Mouse (Mus musculus) midbrain, embryonic 12.5 days (tissue): ENCODE measurements around the gene Hspbp1. TPM values are rescaled to one million over a fixed set of nuclear protein-coding genes. Genes with fewer than 3 reads are reported as not detected.
A peak's percentile ranks its signal among the peaks of the same experiment; 100 is the strongest.

Experiments used
- ATAC-seq: fragments of 200-750 bp; cut with Nextera tagmentation; 2 replicates; pipeline ENCODE4 v1.8.0; 2017; ENCODE audit warnings: low read depth, moderate TSS enrichment, moderate library complexity; ENCODE audit not compliant: low FRiP score
- H3K27ac ChIP-seq: fragments of 300-500 bp; sonication (generic); replicated peaks from 2 replicates; pipeline ENCODE4 v1.5.1; 2016; ENCODE audit warnings: mild to moderate bottlenecking
- H3K27me3 ChIP-seq: fragments of 300-500 bp; sonication (generic); 2 replicates; pipeline ENCODE4 v1.6.1; 2016; ENCODE audit warnings: mild to moderate bottlenecking
- H3K36me3 ChIP-seq: fragments of 300-500 bp; sonication (generic); 2 replicates; pipeline ENCODE4 v1.6.1; 2016
- H3K4me1 ChIP-seq: fragments of 300-500 bp; sonication (generic); 2 replicates; pipeline ENCODE4 v1.6.1; 2016
- H3K4me2 ChIP-seq: fragments of 300-500 bp; sonication (generic); replicated peaks from 2 replicates; pipeline ENCODE4 v1.6.1; 2016; ENCODE audit warnings: mild to moderate bottlenecking, moderate library complexity
- H3K4me3 ChIP-seq: fragments of 300-500 bp; sonication (generic); 2 replicates; pipeline ENCODE4 v1.5.1; 2016; ENCODE audit warnings: mild to moderate bottlenecking
- H3K9ac ChIP-seq: fragments of 300-500 bp; sonication (generic); replicated peaks from 2 replicates; pipeline ENCODE4 v1.6.1; 2016; ENCODE audit warnings: mild to moderate bottlenecking, moderate library complexity
- H3K9me3 ChIP-seq: fragments of 300-500 bp; sonication (generic); 2 replicates; pipeline ENCODE4 v1.6.1; 2016; ENCODE audit warnings: mild to moderate bottlenecking
- WGBS: fragments of 180-500 bp; shearing (Covaris S2); methylation state at CpG from one replicate; pipeline ENCODE4 v1.1.7; 2016; 5-methylcytosine and 5-hydroxymethylcytosine counted together
- polyA plus RNA-seq: library from polyadenylated mRNA; unstranded; fragments of >200 nt; fragmentation: Nextera tagmentation; extraction: Ambion mirVana; gene quantifications from 2 replicates; pipeline ENCODE4 v1.2.1, GENCODE M21; 2016

Hspbp1 gene
- polyA plus RNA-seq, result 111 and 113 TPM in 2 replicates

DNA sequence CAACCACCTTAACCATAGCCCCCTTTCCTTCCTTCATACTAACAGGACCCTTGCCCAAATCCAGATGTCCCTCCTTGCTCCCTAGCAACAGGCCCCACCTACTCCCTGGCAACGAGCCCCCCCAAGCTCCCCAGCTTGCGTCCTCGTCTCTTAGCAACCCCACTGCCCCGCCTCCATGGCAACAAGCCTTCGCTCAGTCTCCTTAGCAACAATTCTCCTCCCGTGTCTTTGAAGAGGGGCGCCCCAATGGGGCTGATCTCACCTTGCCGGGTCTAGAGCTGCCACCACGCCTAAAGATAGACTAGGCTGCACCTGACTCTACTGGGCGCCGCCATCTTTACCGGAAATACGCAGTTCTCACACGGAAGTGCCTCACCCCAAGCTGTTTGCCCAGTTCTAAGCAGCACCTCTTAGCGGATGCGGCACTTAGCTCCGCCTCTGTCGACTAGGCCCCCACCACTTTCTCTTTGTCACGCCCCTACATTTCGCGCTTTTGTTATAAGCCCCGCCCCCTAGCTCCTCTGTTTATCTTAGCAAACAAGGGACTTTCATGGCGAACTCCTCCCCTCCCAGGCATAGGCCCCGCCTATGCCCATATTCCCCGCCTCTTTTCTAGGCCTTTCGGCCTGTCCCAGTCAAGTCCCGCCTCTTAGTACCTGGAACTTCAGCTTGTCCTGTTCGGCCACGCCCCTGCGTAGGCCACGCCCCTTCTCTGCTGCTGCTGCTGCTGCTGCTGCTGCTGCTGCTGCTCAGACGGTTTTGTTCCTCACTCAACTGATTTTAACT, at the start of gene Hspbp1:
TSS of gene Hspbp1 (minus strand) at position 437 of the 786 bp plus-strand sequence.
- Histone ChIP-seq H3K4me1 (peaks cover 7% of the 10 kb centered on the region), H3K9ac (peak within 1 kb of the TSS; percentile 58), H3K9me3 (no peaks in the 10 kb centered on the region), H3K27ac (peak within 1 kb of the TSS; percentile 73), H3K27me3 (no peaks in the 10 kb centered on the region), H3K36me3 (peaks cover 28% of the 10 kb centered on the region; the same call in 1 of the 2 replicates), H3K4me3 (peak within 1 kb of the TSS; percentile 73), H3K4me2 (peak within 1 kb of the TSS; percentile 85)
- WGBS, result under 1% methylated on average over 32 of the region's 32 CpGs
- ATAC-seq, result peak; percentile 98

DNA sequence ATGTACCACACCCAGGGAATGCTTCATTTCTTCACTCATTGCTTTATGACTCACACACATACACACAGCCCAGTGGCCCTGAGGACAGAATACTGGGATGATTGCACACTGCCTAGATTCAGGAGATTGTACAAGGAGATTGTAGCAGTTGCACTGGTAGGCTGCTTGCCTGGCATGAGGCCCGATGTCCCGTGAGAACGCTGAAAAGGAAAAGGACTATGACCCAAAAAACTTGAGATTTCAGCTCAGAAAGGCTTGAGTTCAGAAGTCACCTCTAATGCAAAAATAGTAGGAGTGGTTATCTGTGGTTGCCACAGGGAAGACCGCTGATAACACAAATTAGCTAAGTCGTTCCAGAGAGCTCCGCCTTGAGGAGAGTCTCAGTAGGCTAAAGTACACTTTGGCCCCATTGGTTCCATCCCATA, 48.1 kb upstream of the Hspbp1 start:
- no peak overlapping the region for H3K27ac ChIP-seq
- no peak for ATAC-seq
- 75% methylated on average over 6 of the region's 6 CpGs for WGBS
- no peak overlapping the region for H3K4me3 ChIP-seq
- H3K4me1 ChIP-seq, result no peaks in the 10 kb centered on the region
- H3K27me3 ChIP-seq, result peaks cover 9% of the 10 kb centered on the region; the same call in 1 of the 2 replicates
- no peaks in the 10 kb centered on the region for H3K9me3 ChIP-seq
- H3K36me3 ChIP-seq, result no peaks in the 10 kb centered on the region
- H3K9ac ChIP-seq, result no peak overlapping the region
- H3K4me2 ChIP-seq, result no peak overlapping the region

DNA sequence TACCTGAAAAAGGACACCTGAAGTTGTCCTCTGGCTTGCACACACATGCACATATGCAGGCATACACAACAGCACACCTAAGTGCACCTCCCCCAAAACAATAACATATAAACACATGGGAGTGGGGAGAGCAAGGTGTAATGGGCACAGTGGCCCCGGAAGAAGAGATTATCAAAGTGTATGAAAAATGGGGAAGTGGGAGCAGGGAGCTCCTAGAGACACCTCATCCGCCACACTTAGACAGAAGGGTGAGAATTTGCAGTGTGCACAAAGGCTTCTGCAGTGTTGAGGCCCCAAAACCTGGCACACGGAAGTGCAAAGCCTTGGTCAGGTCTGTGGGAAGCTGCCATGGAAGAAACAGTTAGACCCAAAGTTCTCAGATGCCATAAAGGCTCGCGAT, 46.2 kb upstream of the Hspbp1 start:
- Histone ChIP-seq H3K4me2 (no peak overlapping the region), H3K4me3 (no peak overlapping the region), H3K9ac (no peak overlapping the region), H3K27me3 (0 out of 2 replicates have a peak, but pooled peaks cover 5% of the 10 kb centered on the region), H3K9me3 (no peaks in the 10 kb centered on the region), H3K4me1 (no peaks in the 10 kb centered on the region), H3K36me3 (no peaks in the 10 kb centered on the region), H3K27ac (no peak overlapping the region)
- no peak for ATAC-seq
- 81% methylated on average over 5 of the region's 5 CpGs for WGBS

DNA sequence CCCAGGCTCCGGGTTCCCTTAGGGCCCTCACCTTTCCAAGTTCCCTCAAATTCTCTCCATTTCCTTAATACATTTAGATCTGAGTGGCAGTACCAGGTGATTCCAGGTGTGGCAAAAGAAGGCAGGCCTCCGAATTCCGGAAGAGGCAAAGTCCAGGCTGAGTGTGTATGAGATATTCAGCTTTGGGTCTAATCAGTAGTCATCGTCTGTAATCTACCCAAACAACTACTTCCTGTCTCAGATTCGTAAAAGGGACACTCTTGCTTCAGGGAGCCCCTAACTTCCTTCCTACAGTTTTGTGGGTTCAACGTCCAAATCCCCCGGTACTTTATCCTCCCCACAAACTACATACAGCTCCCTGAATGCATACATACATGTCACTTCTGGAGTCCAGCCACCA, 40.3 kb upstream of the Hspbp1 start, which contains the start of gene Tmem150b:
TSS of gene Tmem150b (minus strand) at position 81 of the 400 bp plus-strand sequence.
- WGBS, result 91% methylated on average over 7 of the region's 7 CpGs
- no peak within 1 kb of the TSS for H3K4me2 ChIP-seq
- H3K4me3 ChIP-seq, result no peak within 1 kb of the TSS
- no peaks in the 10 kb centered on the region for H3K27me3 ChIP-seq
- no peak for ATAC-seq
- H3K9me3 ChIP-seq, result no peaks in the 10 kb centered on the region
- H3K27ac ChIP-seq, result no peak within 1 kb of the TSS
- H3K9ac ChIP-seq, result no peak within 1 kb of the TSS
- no peaks in the 10 kb centered on the region for H3K36me3 ChIP-seq
- H3K4me1 ChIP-seq, result no peaks in the 10 kb centered on the region

DNA sequence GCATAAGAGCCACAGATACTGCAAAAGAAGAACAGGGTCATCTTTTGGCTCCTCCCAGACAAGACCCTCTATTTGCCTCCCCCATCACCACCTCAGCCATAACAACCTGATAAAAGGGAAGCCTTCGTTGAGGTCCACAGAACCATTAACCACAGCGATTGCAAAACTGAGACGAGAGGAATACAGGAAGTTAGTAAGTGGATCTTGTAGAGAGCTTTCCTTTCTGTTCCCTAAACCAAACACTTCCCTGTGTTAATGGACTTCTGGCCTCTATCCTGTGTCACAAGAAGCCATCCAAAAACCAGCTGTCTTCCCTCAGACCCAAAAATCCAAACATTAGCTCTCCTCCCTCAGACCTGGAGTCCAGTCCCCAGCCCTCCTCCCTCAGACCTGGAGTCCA, 39.5 kb upstream of the Hspbp1 start:
- H3K27ac ChIP-seq, result no peak overlapping the region
- WGBS, result 87% methylated on average over 3 of the region's 3 CpGs
- H3K36me3 ChIP-seq, result no peaks in the 10 kb centered on the region
- no peak overlapping the region for H3K4me2 ChIP-seq
- ATAC-seq, result no peak
- no peaks in the 10 kb centered on the region for H3K9me3 ChIP-seq
- no peak overlapping the region for H3K4me3 ChIP-seq
- H3K9ac ChIP-seq, result no peak overlapping the region
- H3K4me1 ChIP-seq, result no peaks in the 10 kb centered on the region
- no peaks in the 10 kb centered on the region for H3K27me3 ChIP-seq

DNA sequence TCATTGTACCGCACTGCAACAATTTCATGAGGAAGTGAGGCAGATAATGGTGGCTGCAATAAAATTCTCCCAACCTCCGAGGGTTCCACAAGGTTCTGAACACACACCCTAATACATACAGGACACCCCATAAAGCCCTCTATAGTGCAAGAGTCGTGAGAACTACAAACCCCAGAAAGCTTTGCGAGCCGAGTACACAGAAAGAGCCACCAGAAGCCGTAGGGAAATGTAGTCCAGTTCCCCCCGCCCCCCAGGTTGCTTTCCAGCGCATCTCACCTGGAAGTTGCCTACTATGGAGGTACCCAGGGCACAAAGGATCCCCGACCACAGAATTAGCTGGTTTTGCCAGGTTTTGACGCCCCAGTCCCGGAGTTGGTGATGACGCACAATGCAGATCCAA, 38.6 kb upstream of the Hspbp1 start:
- ATAC-seq, result peak; percentile 34; the same call in 1 of the 2 replicates
- Histone ChIP-seq H3K27me3 (no peaks in the 10 kb centered on the region), H3K36me3 (no peaks in the 10 kb centered on the region), H3K9ac (no peak overlapping the region; the same call in 1 of the 2 replicates), H3K4me1 (no peaks in the 10 kb centered on the region), H3K4me2 (peak overlapping the region; percentile 51), H3K9me3 (no peaks in the 10 kb centered on the region), H3K4me3 (peak overlapping the region; percentile 29), H3K27ac (no peak overlapping the region)
- WGBS, result 39% methylated on average over 12 of the region's 12 CpGs

DNA sequence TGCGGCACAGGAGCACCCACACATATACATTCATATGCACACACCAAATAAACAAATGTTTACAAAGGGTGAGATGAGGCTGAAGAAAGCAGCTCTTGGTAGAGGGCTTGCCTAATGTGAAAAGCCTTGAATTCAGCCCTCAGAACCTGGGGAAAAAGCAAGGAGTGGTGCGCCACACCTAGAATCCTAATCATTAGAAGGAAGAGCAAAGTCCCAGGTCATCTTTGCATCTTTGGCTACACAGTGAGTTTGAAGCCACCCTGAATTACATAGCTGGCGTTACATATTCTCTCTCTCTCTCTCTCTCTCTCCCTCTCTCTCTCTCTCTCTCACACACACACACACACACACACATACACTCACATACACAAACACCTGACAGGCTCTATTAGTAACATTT, 34.4 kb upstream of the Hspbp1 start:
- no peaks in the 10 kb centered on the region for H3K4me1 ChIP-seq
- no peaks in the 10 kb centered on the region for H3K9me3 ChIP-seq
- H3K27me3 ChIP-seq, result no peaks in the 10 kb centered on the region
- no peak for ATAC-seq
- 92% methylated on average over 3 of the region's 3 CpGs for WGBS
- H3K4me3 ChIP-seq, result no peak overlapping the region
- no peak overlapping the region for H3K4me2 ChIP-seq
- H3K27ac ChIP-seq, result no peak overlapping the region
- peaks cover 35% of the 10 kb centered on the region for H3K36me3 ChIP-seq
- H3K9ac ChIP-seq, result no peak overlapping the region

DNA sequence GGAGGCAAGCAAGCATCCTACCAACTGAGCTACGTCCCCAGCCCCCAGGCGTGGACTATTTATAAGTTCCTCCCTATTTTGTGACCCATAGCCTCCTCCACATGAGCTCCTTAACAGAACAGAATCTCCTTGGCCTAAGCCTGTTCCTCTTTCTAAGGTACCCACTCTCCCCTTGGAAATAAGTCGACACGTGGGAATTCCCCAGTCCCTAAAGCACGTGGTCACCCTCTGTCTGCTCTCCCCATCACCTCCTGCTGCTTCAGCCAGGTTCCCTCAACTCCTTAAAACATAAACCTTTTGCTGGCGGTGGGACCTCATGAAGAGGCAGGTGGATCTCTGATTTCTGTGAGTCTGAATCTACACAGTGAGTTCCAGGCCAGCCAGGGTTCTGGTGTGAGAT, 32.1 kb upstream of the Hspbp1 start:
- Histone ChIP-seq H3K36me3 (peaks cover 59% of the 10 kb centered on the region), H3K9ac (no peak overlapping the region), H3K4me3 (no peak overlapping the region), H3K4me1 (no peaks in the 10 kb centered on the region), H3K27ac (no peak overlapping the region), H3K9me3 (no peaks in the 10 kb centered on the region), H3K4me2 (no peak overlapping the region), H3K27me3 (no peaks in the 10 kb centered on the region)
- WGBS, result 71% methylated on average over 6 of the region's 6 CpGs
- no peak for ATAC-seq

DNA sequence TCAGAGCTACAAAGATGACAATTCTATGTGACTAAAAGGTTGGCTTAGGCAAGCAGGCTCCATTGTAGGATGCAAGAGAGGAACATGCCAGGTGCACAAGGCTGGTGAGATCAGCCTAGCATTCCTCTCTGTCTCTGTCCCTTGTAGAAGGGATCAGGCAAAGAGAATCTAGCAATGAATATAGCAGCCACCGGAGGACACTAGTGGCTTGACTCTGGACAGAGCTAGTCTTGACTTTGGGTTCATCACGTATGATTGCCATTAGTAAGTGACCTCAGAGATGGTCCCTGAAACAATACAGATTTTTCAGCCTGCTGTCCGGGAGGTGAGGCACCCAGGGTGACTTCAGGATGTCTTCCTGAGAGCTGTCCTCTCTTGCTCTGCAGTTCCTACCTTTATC, 27.7 kb upstream of the Hspbp1 start:
- Histone ChIP-seq H3K9ac (no peak overlapping the region), H3K4me3 (no peak overlapping the region), H3K4me2 (no peak overlapping the region), H3K27ac (no peak overlapping the region), H3K27me3 (no peaks in the 10 kb centered on the region), H3K4me1 (no peaks in the 10 kb centered on the region), H3K9me3 (no peaks in the 10 kb centered on the region), H3K36me3 (peaks cover 98% of the 10 kb centered on the region)
- no peak for ATAC-seq
- 77% methylated on average over 3 of the region's 3 CpGs for WGBS

DNA sequence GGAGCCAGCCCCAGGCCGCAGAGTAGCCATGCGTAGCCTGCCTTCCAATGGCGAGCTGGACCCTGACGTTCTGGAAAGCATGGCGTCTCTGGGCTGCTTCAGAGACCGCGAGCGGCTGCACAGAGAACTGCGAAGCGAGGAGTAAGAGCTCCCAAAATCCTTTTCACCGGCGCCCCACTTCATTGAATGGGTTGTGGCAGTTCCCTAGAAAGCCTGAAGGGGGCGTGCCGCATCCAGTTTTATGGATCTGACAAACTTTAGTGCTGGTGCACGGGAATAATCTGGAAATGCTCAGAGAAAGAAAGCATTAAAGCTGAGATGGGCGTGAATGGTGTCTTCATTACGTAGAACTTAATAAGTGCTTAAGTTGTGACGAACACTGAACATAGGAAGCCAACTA, 20.2 kb upstream of the Hspbp1 start:
- peaks cover 10% of the 10 kb centered on the region for H3K4me1 ChIP-seq
- no peaks in the 10 kb centered on the region for H3K27me3 ChIP-seq
- H3K27ac ChIP-seq, result no peak overlapping the region
- H3K9me3 ChIP-seq, result no peaks in the 10 kb centered on the region
- H3K9ac ChIP-seq, result no peak overlapping the region
- H3K4me2 ChIP-seq, result no peak overlapping the region
- H3K36me3 ChIP-seq, result peaks cover 94% of the 10 kb centered on the region
- no peak overlapping the region for H3K4me3 ChIP-seq
- ATAC-seq, result no peak
- WGBS, result 33% methylated on average over 18 of the region's 18 CpGs

DNA sequence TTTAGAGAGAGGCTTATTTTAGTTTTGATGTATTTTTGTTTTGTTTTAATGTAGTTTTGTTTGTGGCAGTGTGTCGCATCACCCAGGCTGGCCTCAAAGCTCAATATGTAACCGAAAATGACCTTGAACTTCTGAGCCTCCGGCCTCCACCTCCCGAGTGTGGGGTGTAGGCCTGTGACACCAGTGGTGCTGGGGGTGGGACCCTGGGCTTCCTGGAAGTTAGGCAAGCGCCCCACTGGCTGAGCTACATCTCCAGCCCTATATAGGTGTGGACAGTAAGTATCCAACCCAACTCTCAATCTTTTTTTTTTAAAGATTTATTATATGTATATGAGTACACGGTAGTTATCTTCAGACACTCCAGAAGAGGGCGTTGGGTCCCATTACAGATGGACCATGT, 18.3 kb upstream of the Hspbp1 start:
- no peak overlapping the region for H3K4me3 ChIP-seq
- 90% methylated on average over 7 of the region's 7 CpGs for WGBS
- peaks cover 93% of the 10 kb centered on the region for H3K36me3 ChIP-seq
- peaks cover 10% of the 10 kb centered on the region for H3K4me1 ChIP-seq
- ATAC-seq, result no peak
- H3K27ac ChIP-seq, result no peak overlapping the region
- no peaks in the 10 kb centered on the region for H3K27me3 ChIP-seq
- H3K9me3 ChIP-seq, result no peaks in the 10 kb centered on the region
- H3K4me2 ChIP-seq, result no peak overlapping the region
- no peak overlapping the region for H3K9ac ChIP-seq

DNA sequence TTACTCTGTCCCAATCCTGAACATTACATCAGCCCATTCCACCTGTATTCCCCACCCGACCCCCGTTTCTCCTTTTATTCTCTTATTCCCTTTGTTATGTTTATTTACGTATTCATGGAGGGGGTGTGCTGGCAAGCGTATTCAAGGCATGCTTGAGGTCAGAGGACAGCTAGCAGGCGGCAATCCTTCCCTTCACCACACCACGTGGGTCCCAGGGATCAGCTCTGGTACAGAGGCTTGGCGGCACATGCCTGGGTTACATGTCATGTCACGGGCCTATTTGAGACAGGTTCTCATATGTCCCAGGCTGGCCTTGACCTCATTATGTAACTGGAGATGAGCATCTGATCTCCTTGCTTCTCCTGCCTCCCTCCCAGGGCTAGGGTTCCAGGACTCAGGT, 17.5 kb upstream of the Hspbp1 start:
- peaks cover 92% of the 10 kb centered on the region for H3K36me3 ChIP-seq
- ATAC-seq, result no peak
- no peak overlapping the region for H3K4me2 ChIP-seq
- 40% methylated on average over 8 of the region's 8 CpGs for WGBS
- H3K9ac ChIP-seq, result no peak overlapping the region; the same call in 1 of the 2 replicates
- peaks cover 10% of the 10 kb centered on the region for H3K4me1 ChIP-seq
- H3K9me3 ChIP-seq, result no peaks in the 10 kb centered on the region
- no peaks in the 10 kb centered on the region for H3K27me3 ChIP-seq
- H3K27ac ChIP-seq, result no peak overlapping the region
- H3K4me3 ChIP-seq, result no peak overlapping the region
